Mouse (Mus musculus) gastrocnemius, adult 8-10 months (tissue): ENCODE results near the gene Hist1h3b. TPM values are rescaled to one million over a fixed set of nuclear protein-coding genes. Genes with fewer than 3 reads are reported as not detected.
"Not testable (repeated sequence)": the region's sequence is repeated elsewhere in the genome, so short reads cannot be mapped to it uniquely, and the experiment has no call there.

Experiments
- DNase-seq, 2 experiments: peaks; one replicate each; pipeline ENCODE4 v3.0.0; 2022; ENCODE audit warnings: low spot score in 2 of 2
- total RNA-seq, 4 experiments: library from RNA; stranded (reverse); gene quantifications; 2 replicates each; pipeline ENCODE4 v1.2.4; 2022

Hist1h3b gene
- total RNA-seq: 1 to 10 TPM in 2 of 4 experiments, not detected in 2; 2.7 to 2.8 TPM

GRCm38 (mm10) chr13:23752067-23752741, at the start of gene Hist1h3b:
TSS of gene Hist1h3b (plus strand) at chr13:23752267.
- DNase-seq: peak in 1 of 2 experiments; percentile 31

GRCm38 (mm10) chr13:23702801-23703200, 49.3 kb upstream of the Hist1h3b start:
- DNase-seq: not testable (repeated sequence)

- no peak for DNase-seq
Measured at GRCm38 (mm10) chr13:23705751-23706356, 46.2 kb upstream of the Hist1h3b start.

GRCm38 (mm10) chr13:23706771-23707170, 45.3 kb upstream of the Hist1h3b start:
- no peak for DNase-seq

- no peak for DNase-seq
Measured at GRCm38 (mm10) chr13:23708041-23708440, 44.0 kb upstream of the Hist1h3b start.

- DNase-seq: no peak
Measured at GRCm38 (mm10) chr13:23708654-23709053, 43.4 kb upstream of the Hist1h3b start.

GRCm38 (mm10) chr13:23709714-23710373, 42.2 kb upstream of the Hist1h3b start:
- DNase-seq: no peak

GRCm38 (mm10) chr13:23710374-23711089, 41.5 kb upstream of the Hist1h3b start, which contains the start of gene Hfe:
TSS of gene Hfe (minus strand) at chr13:23710854.
- DNase-seq: peak; percentile 48 to 61

- no peak for DNase-seq
Measured at GRCm38 (mm10) chr13:23716261-23717042, 35.6 kb upstream of the Hist1h3b start.

GRCm38 (mm10) chr13:23717176-23717575, 34.9 kb upstream of the Hist1h3b start:
- DNase-seq: no peak

- DNase-seq: not testable (repeated sequence)
Measured at GRCm38 (mm10) chr13:23717593-23718245, 34.3 kb upstream of the Hist1h3b start.

- no peak for DNase-seq
Measured at GRCm38 (mm10) chr13:23724239-23724638, 27.8 kb upstream of the Hist1h3b start.

- no peak for DNase-seq
Measured at GRCm38 (mm10) chr13:23725213-23725612, 26.9 kb upstream of the Hist1h3b start.

- no peak for DNase-seq
Measured at GRCm38 (mm10) chr13:23728472-23729191, 23.4 kb upstream of the Hist1h3b start.

GRCm38 (mm10) chr13:23729192-23729525, 22.9 kb upstream of the Hist1h3b start:
- no peak for DNase-seq

GRCm38 (mm10) chr13:23729706-23730105, 22.4 kb upstream of the Hist1h3b start:
- DNase-seq: no peak

GRCm38 (mm10) chr13:23730479-23730878, 21.6 kb upstream of the Hist1h3b start:
- DNase-seq: no peak

- DNase-seq: no peak
Measured at GRCm38 (mm10) chr13:23732156-23732804, 19.8 kb upstream of the Hist1h3b start.

GRCm38 (mm10) chr13:23737091-23737490, 15.0 kb upstream of the Hist1h3b start:
- no peak for DNase-seq
